Mouse (Mus musculus) frontal cortex, adult 2 months (tissue): ENCODE measurements around the gene Gpr143. TPM values are rescaled to one million over a fixed set of nuclear protein-coding genes. Genes with fewer than 3 reads are reported as not detected.

Source experiments
- DNase-seq, 2 experiments: peaks; one replicate each; pipeline ENCODE4 v3.0.0; 2022; ENCODE audit warnings: low spot score in 1 of 2; ENCODE audit errors: extremely low spot score in 1 of 2
- polyA plus RNA-seq: library from polyadenylated mRNA; depleted of rRNA; stranded (reverse); fragments of >200 nt; gene quantifications from 2 replicates; pipeline ENCODE4 v1.2.3, GENCODE M21; 2012; rRNA removed

Gpr143 gene
- polyA plus RNA-seq, 1 experiment = 0.12 TPM

GRCm38 (mm10) chrX:152855076-152855772 is 73.5 kb downstream of the Gpr143 start:
- DNase-seq = no peak

Other genes starting within 250 kb of the Gpr143 start
- not detected in 2 replicates for gene Cldn34a, start 218.6 kb upstream of the Gpr143 start, polyA plus RNA-seq
- gene Shroom2, start 12.5 kb upstream of the Gpr143 start, polyA plus RNA-seq = 80.3 and 81.9 TPM in 2 replicates
- 1.1 and 1.7 TPM in 2 replicates for gene Usp51, start 224.5 kb downstream of the Gpr143 start, polyA plus RNA-seq